Mouse (Mus musculus) limb, embryonic 14.5 days (tissue): ENCODE measurements at regions not wholly inside any gene's neighbourhood (a gene's known extent, or its start where the extent isn't known, plus 50 kb on each side); places are given as distances from the start of the nearest gene placed in this dataset.
A peak's percentile ranks its signal among the peaks of the same experiment; 100 is the strongest.

ENCODE experiments used
- ATAC-seq: fragments of 200-750 bp; cut with Nextera tagmentation; 2 replicates; pipeline ENCODE4 v1.8.0; 2017; ENCODE audit warnings: low read depth, moderate number of reproducible peaks, moderate TSS enrichment; ENCODE audit not compliant: low FRiP score
- DNase-seq: peaks from one replicate; pipeline ENCODE4 v3.0.0-alpha.2; 2015; ENCODE audit warnings: low spot score
- H3K27ac ChIP-seq: fragments of 300-500 bp; sonication (generic); replicated peaks from 2 replicates; pipeline ENCODE4 v1.5.1; 2014; ENCODE audit warnings: low read depth, mild to moderate bottlenecking, low read length, moderate library complexity, mixed read lengths
- H3K27me3 ChIP-seq: fragments of 300-500 bp; sonication (generic); 2 replicates; pipeline ENCODE4 v1.6.1; 2014; ENCODE audit warnings: low read length, mixed read lengths; ENCODE audit not compliant: control insufficient read depth, insufficient read depth
- H3K36me3 ChIP-seq: fragments of 300-500 bp; sonication (generic); 2 replicates; pipeline ENCODE4 v1.6.1; 2014; ENCODE audit warnings: mild to moderate bottlenecking, low read length, moderate library complexity, mixed read lengths; ENCODE audit not compliant: control insufficient read depth, insufficient read depth
- H3K4me1 ChIP-seq: fragments of 300-500 bp; sonication (generic); 2 replicates; pipeline ENCODE4 v1.6.1; 2014; ENCODE audit warnings: antibody characterized with exemption, low read length, mixed read lengths; ENCODE audit not compliant: control insufficient read depth, insufficient read depth
- H3K4me2 ChIP-seq: fragments of 300-500 bp; sonication (generic); replicated peaks from 2 replicates; pipeline ENCODE4 v1.6.1; 2014; ENCODE audit warnings: low read depth, mild to moderate bottlenecking, low read length, moderate library complexity; ENCODE audit not compliant: severe bottlenecking
- H3K4me3 ChIP-seq: fragments of 300-500 bp; sonication (generic); replicated peaks from 2 replicates; pipeline ENCODE4 v1.5.1; 2014; ENCODE audit warnings: low read length
- H3K9ac ChIP-seq: fragments of 300-500 bp; sonication (generic); 2 replicates; pipeline ENCODE4 v1.6.1; 2014; ENCODE audit warnings: mild to moderate bottlenecking, low read depth, low read length, moderate library complexity; ENCODE audit not compliant: severe bottlenecking
- H3K9me3 ChIP-seq: fragments of 300-500 bp; sonication (generic); 2 replicates; pipeline ENCODE4 v1.6.1; 2016; ENCODE audit warnings: low read length; ENCODE audit not compliant: control insufficient read depth
- POLR2A ChIP-seq: fragments of 200-500 bp; IDR thresholded peaks from 2 replicates; pipeline ENCODE4 v1.8.0; 2012; ENCODE audit warnings: inconsistent platforms, mild to moderate bottlenecking, moderate library complexity, borderline replicate concordance; ENCODE audit not compliant: insufficient read depth, insufficient read length; ENCODE audit errors: extremely low read depth
- WGBS: fragments of 180-500 bp; shearing (Covaris S2); extraction: QIAGEN DNeasy Blood & Tissue Kit; methylation state at CpG from one replicate; pipeline ENCODE4 v1.1.7; 2014; 5-methylcytosine and 5-hydroxymethylcytosine counted together

DNA sequence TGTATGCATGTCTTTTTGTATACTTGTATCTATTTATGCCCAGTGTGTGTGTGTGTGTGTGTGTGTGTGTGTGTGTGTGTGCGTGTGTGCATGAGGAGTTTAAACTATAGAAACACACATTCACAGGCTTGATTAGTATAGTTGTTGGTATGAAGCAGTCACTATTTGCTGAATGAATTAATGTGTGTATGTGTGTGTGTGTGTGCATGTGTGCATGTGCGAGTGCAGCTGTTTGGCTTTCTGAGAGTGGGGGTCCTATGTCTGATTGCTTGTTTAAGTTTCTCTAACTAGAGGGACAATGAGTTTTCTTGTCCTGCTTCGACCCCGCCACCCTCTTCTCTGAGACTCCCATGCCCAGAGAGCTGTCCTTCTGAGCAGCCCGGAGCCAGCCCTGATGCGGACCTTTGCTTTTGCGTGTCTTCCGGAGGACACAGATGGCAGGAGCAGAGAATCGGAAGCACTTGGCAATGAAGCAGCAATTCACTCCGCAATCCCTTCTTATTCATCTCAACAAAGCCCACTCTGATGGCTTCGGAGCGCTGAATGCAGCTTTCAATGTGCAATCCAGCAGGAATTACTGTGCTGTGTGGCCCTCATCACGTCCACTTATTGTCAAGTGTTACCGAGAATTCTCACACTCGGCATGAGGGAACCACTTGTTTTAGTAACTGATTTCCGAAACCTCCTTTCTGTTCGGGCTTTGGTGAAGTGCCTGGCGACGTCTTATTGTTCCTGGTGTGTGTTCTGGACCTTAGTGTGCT is 286.4 kb downstream of the Dhx35 start:
- no peak overlapping the region for H3K9ac ChIP-seq
- H3K27ac ChIP-seq = no peak overlapping the region
- no peak for TF ChIP-seq POLR2A
- no peaks in the 10 kb centered on the region for H3K36me3 ChIP-seq
- H3K27me3 ChIP-seq = no peaks in the 10 kb centered on the region
- no peak overlapping the region for H3K4me3 ChIP-seq
- H3K9me3 ChIP-seq = no peaks in the 10 kb centered on the region
- H3K4me1 ChIP-seq = no peaks in the 10 kb centered on the region
- DNase-seq (no peak), ATAC-seq (no peak)
- H3K4me2 ChIP-seq = no peak overlapping the region
- WGBS = 87% methylated on average over 19 of the region's 19 CpGs

GRCm38 (mm10) chr2:159086836-159087235 is 292.2 kb downstream of the Dhx35 start:
- DNase-seq (no peak), ATAC-seq (no peak)
- 70% methylated on average over 2 of the region's 2 CpGs for WGBS
- H3K4me1 ChIP-seq = no peaks in the 10 kb centered on the region
- no peak overlapping the region for H3K9ac ChIP-seq
- H3K9me3 ChIP-seq = no peaks in the 10 kb centered on the region
- H3K36me3 ChIP-seq = no peaks in the 10 kb centered on the region
- H3K4me3 ChIP-seq = no peak overlapping the region
- no peaks in the 10 kb centered on the region for H3K27me3 ChIP-seq
- TF ChIP-seq POLR2A = no peak
- H3K27ac ChIP-seq = no peak overlapping the region
- H3K4me2 ChIP-seq = no peak overlapping the region

GRCm38 (mm10) chr2:159088196-159088595 is 293.6 kb downstream of the Dhx35 start:
- WGBS = 88% methylated on average over 4 of the region's 4 CpGs
- Histone ChIP-seq H3K9ac (no peak overlapping the region), H3K4me2 (no peak overlapping the region), H3K27ac (no peak overlapping the region), H3K36me3 (no peaks in the 10 kb centered on the region), H3K4me3 (no peak overlapping the region), H3K27me3 (no peaks in the 10 kb centered on the region), H3K9me3 (no peaks in the 10 kb centered on the region), H3K4me1 (no peaks in the 10 kb centered on the region)
- DNase-seq = no peak
- no peak for ATAC-seq
- TF ChIP-seq POLR2A = no peak

GRCm38 (mm10) chr2:159096667-159097066 is 302.1 kb downstream of the Dhx35 start:
- no peak for TF ChIP-seq POLR2A
- Histone ChIP-seq H3K4me1 (peaks cover 11% of the 10 kb centered on the region; the same call in 1 of the 2 replicates), H3K9me3 (no peaks in the 10 kb centered on the region), H3K27ac (no peak overlapping the region), H3K27me3 (no peaks in the 10 kb centered on the region), H3K4me2 (no peak overlapping the region), H3K4me3 (no peak overlapping the region), H3K36me3 (no peaks in the 10 kb centered on the region), H3K9ac (no peak overlapping the region)
- DNase-seq (peak; percentile 31), ATAC-seq (peak; percentile 55; the same call in 1 of the 2 replicates)
- 18% methylated on average over 2 of the region's 2 CpGs for WGBS

GRCm38 (mm10) chr2:159134042-159134441 is 339.4 kb downstream of the Dhx35 start:
- Histone ChIP-seq H3K36me3 (no peaks in the 10 kb centered on the region), H3K4me3 (no peak overlapping the region), H3K4me1 (no peaks in the 10 kb centered on the region), H3K27me3 (no peaks in the 10 kb centered on the region), H3K9me3 (peaks cover 4% of the 10 kb centered on the region; the same call in 1 of the 2 replicates), H3K9ac (no peak overlapping the region), H3K4me2 (no peak overlapping the region), H3K27ac (no peak overlapping the region)
- 77% methylated on average over 6 of the region's 6 CpGs for WGBS
- TF ChIP-seq POLR2A = no peak
- ATAC-seq = no peak
- no peak for DNase-seq
